Mouse (Mus musculus): Measurements from ENCODE around the gene Ivns1abp.

GRCm38 (mm10) chr1:151310511-151310910, 33.8 kb upstream of the Ivns1abp start:
- TF ChIP-seq CTCF (IDR thresholded peaks at IDR 0.05; ENCODE audit: borderline replicate concordance, control insufficient read depth, extremely low read depth, insufficient read depth, low read length, poor library complexity) (no peak), POLR2A (IDR thresholded peaks at IDR 0.05; ENCODE audit: control insufficient read depth, extremely low read depth, insufficient read depth, low read length, poor library complexity) (no peak)

Data from thymus, adult 2 months (tissue).